Mouse (Mus musculus): ENCODE measurements at regions not wholly inside any gene's neighbourhood (a gene's known extent, or its start where the extent isn't known, plus 50 kb on each side); places are given as distances from the start of the nearest gene placed in this dataset.

DNA sequence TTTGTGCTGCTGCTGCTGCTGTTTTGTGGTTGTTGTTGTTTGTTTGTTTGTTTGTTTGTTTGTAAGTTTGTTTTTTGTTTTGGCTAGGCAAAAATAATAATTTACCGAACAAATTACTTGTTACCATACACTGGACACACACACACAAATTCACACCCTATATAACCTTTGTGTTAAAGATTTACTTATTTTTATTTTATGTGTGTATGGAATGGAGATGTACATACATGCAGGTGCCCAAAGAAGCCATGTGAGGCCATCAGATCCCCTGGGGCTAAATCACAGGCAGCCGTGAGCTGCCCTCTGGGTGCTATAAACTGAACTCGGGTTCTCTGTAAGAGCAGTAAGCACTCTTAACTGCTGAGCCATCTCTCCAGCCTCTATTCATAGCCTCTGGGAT lies 56.0 kb downstream of the Pttg1 start:
- 79% methylated on average over 3 of the region's 3 CpGs for WGBS
- no peak for ATAC-seq (ENCODE audit: insufficient number of reproducible peaks, low FRiP score)
- H3K9me3 ChIP-seq (replicated peaks) = no peaks in the 10 kb centered on the region
- H3K4me2 ChIP-seq = no peak overlapping the region
- no peak overlapping the region for H3K9ac ChIP-seq
- H3K27ac ChIP-seq (ENCODE audit: poor library complexity, severe bottlenecking) = no peak overlapping the region
- H3K4me1 ChIP-seq (replicated peaks) = no peaks in the 10 kb centered on the region
- H3K4me3 ChIP-seq = no peak overlapping the region
- H3K36me3 ChIP-seq = no peaks in the 10 kb centered on the region
- H3K27me3 ChIP-seq (replicated peaks) = no peaks in the 10 kb centered on the region

GRCm38 (mm10) chr11:43368346-43368745 lies 57.7 kb downstream of the Pttg1 start:
- H3K9ac ChIP-seq = no peak overlapping the region
- ATAC-seq (ENCODE audit: insufficient number of reproducible peaks, low FRiP score) = no peak
- WGBS = 72% methylated on average over 1 of the region's 1 CpGs
- H3K4me1 ChIP-seq (replicated peaks) = no peaks in the 10 kb centered on the region
- no peak overlapping the region for H3K4me3 ChIP-seq
- no peaks in the 10 kb centered on the region for H3K27me3 ChIP-seq (replicated peaks)
- no peaks in the 10 kb centered on the region for H3K36me3 ChIP-seq
- H3K9me3 ChIP-seq (replicated peaks) = no peaks in the 10 kb centered on the region
- H3K4me2 ChIP-seq = no peak overlapping the region
- no peak overlapping the region for H3K27ac ChIP-seq (ENCODE audit: poor library complexity, severe bottlenecking)

DNA sequence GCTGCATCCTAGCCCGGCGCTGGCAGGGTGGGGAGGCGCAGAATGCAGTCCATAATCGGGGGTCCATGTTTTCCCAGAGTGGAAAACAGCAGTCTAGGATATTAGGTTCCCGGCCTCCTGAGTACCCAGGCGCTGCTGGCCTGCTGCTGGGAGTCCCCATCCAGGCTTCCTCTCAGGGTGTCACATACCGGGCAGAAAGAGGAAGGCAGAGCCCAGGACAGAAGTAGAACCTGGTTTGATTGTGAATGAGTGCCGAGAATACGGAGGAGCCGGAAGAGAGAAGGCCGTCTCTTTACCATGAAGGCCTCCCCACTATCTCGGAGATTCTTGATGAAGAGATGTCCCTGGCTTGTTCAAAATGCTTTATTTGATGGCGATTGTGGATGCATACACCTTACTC lies 64.2 kb downstream of the Pttg1 start:
- H3K27ac ChIP-seq (ENCODE audit: poor library complexity, severe bottlenecking) = no peak overlapping the region
- no peak for ATAC-seq (ENCODE audit: insufficient number of reproducible peaks, low FRiP score)
- 0 out of 2 replicates have a peak, but pooled peaks cover 7% of the 10 kb centered on the region for H3K27me3 ChIP-seq (replicated peaks)
- no peaks in the 10 kb centered on the region for H3K9me3 ChIP-seq (replicated peaks)
- no peak overlapping the region for H3K4me2 ChIP-seq
- no peaks in the 10 kb centered on the region for H3K36me3 ChIP-seq
- 62% methylated on average over 13 of the region's 13 CpGs for WGBS
- H3K4me3 ChIP-seq = no peak overlapping the region
- H3K9ac ChIP-seq = no peak overlapping the region
- no peaks in the 10 kb centered on the region for H3K4me1 ChIP-seq (replicated peaks)

DNA sequence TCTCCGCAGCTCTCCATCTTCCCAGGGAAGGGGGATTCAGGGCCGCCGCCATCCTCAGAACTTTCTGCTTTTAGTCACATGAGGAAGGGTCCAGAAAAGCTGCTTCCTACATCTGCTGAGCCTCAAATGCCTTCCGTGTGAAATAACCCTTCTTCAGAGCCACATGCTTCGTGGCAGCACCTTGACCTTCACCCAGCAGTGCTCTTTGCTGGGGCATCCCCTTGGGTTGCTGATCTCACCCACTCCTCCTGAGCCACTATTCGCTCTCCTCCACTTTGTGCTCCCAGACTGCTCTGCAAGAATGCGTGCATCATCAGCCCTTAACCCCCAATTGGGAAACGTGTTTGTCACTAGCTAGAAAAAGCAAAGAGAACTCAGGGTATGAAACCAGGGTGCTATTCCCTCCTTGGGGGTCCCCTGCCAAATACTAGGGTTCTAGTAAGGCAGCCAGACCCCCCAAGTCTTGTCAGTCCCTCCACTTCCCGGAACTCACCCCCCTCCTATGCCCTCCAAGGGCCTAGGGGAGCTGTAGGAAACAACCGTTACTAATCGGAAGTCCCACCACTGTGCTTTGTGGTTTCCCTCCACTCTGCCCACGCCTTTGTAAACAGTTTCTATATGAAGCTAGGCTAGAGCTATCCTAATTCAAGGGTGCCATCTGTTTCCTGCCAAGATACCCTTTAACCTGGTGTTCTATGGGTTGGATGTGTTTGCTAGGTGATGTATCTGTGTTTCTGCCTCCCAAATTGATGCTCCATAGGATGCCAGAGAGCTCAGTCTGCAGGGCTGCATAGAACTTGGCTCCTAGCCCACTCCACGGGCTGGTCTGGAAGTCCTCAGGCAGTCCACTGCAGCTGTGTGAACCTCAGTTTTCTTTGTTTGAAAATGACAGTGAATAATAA lies 67.4 kb downstream of the Pttg1 start:
- Histone ChIP-seq H3K36me3 (no peaks in the 10 kb centered on the region), H3K27ac (ENCODE audit: poor library complexity, severe bottlenecking) (no peak overlapping the region), H3K9me3 (replicated peaks) (no peaks in the 10 kb centered on the region), H3K4me2 (no peak overlapping the region), H3K4me1 (replicated peaks) (no peaks in the 10 kb centered on the region), H3K4me3 (no peak overlapping the region), H3K9ac (no peak overlapping the region), H3K27me3 (replicated peaks) (0 out of 2 replicates have a peak, but pooled peaks cover 7% of the 10 kb centered on the region)
- 70% methylated on average over 13 of the region's 13 CpGs for WGBS
- ATAC-seq (ENCODE audit: insufficient number of reproducible peaks, low FRiP score) = no peak

DNA sequence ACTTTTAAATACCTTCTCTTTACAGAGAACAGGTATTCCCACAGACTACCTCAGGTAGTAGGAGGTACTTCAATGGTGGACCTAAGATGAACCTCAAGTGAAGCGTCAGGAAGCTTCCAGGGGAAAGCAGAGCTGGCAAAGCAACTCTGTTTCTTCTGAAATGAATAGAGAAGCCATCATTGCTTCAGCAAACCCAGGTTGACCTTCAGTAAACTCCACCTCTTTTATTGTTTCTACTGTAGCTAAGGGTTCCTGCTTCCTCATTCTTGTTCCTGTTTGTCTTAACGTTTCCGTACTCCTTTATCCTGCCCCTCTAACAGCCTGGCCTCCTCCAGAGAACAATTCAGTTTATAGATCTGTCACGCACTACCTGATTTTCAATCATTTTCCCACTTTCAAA lies 72.4 kb downstream of the Pttg1 start:
- no peak overlapping the region for H3K4me3 ChIP-seq
- no peaks in the 10 kb centered on the region for H3K9me3 ChIP-seq (replicated peaks)
- no peaks in the 10 kb centered on the region for H3K27me3 ChIP-seq (replicated peaks)
- H3K4me2 ChIP-seq = no peak overlapping the region
- WGBS = 71% methylated on average over 4 of the region's 4 CpGs
- ATAC-seq (ENCODE audit: insufficient number of reproducible peaks, low FRiP score) = no peak
- no peak overlapping the region for H3K9ac ChIP-seq
- H3K27ac ChIP-seq (ENCODE audit: poor library complexity, severe bottlenecking) = no peak overlapping the region
- H3K4me1 ChIP-seq (replicated peaks) = peaks cover 4% of the 10 kb centered on the region
- H3K36me3 ChIP-seq = no peaks in the 10 kb centered on the region

GRCm38 (mm10) chr11:43353030-43353429 lies 73.0 kb downstream of the Pttg1 start:
- WGBS = 75% methylated on average over 1 of the region's 1 CpGs
- H3K9ac ChIP-seq = no peak overlapping the region
- H3K36me3 ChIP-seq = no peaks in the 10 kb centered on the region
- H3K4me3 ChIP-seq = no peak overlapping the region
- no peak overlapping the region for H3K4me2 ChIP-seq
- peaks cover 4% of the 10 kb centered on the region for H3K4me1 ChIP-seq (replicated peaks)
- no peaks in the 10 kb centered on the region for H3K27me3 ChIP-seq (replicated peaks)
- no peaks in the 10 kb centered on the region for H3K9me3 ChIP-seq (replicated peaks)
- no peak overlapping the region for H3K27ac ChIP-seq (ENCODE audit: poor library complexity, severe bottlenecking)
- no peak for ATAC-seq (ENCODE audit: insufficient number of reproducible peaks, low FRiP score)

DNA sequence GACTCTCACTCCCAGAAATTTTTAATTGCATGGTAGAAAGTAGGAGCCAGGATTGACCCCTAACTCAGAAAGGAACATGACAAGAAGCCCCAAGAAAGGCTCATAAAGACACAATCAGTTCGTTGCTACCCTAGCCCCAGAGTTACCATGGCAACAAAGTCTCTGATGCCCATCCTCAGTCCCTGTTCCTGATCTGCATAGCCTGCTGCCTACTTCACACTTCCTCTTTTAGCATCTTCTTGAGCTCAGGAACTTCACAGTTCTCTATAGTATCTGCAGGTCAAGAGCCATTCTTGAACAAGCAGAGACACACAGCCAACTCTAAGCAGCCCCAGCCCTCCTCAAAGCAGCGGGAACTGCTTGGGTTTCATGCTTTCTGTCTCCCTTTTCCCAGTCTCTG lies 74.2 kb downstream of the Pttg1 start:
- Histone ChIP-seq H3K9me3 (replicated peaks) (no peaks in the 10 kb centered on the region), H3K36me3 (no peaks in the 10 kb centered on the region), H3K4me2 (no peak overlapping the region), H3K27ac (ENCODE audit: poor library complexity, severe bottlenecking) (no peak overlapping the region), H3K4me3 (no peak overlapping the region), H3K4me1 (replicated peaks) (peaks cover 4% of the 10 kb centered on the region), H3K9ac (no peak overlapping the region), H3K27me3 (replicated peaks) (no peaks in the 10 kb centered on the region)
- no peak for ATAC-seq (ENCODE audit: insufficient number of reproducible peaks, low FRiP score)
- 69% methylated on average over 2 of the region's 2 CpGs for WGBS

- Histone ChIP-seq H3K4me2 (no peak overlapping the region), H3K4me1 (replicated peaks) (peaks cover 4% of the 10 kb centered on the region), H3K27ac (ENCODE audit: poor library complexity, severe bottlenecking) (no peak overlapping the region), H3K9me3 (replicated peaks) (no peaks in the 10 kb centered on the region), H3K4me3 (no peak overlapping the region), H3K27me3 (replicated peaks) (no peaks in the 10 kb centered on the region), H3K36me3 (no peaks in the 10 kb centered on the region), H3K9ac (no peak overlapping the region)
- no peak for ATAC-seq (ENCODE audit: insufficient number of reproducible peaks, low FRiP score)
- whole genome bisulfite sequencing = 87% methylated on average over 2 of the region's 2 CpGs
Observed at GRCm38 (mm10) chr11:43351348-43351747, 74.7 kb downstream of the Pttg1 start.

- Histone ChIP-seq H3K9ac (no peak overlapping the region), H3K27me3 (replicated peaks) (no peaks in the 10 kb centered on the region), H3K4me2 (no peak overlapping the region), H3K27ac (ENCODE audit: poor library complexity, severe bottlenecking) (no peak overlapping the region), H3K4me3 (no peak overlapping the region), H3K9me3 (replicated peaks) (no peaks in the 10 kb centered on the region), H3K4me1 (replicated peaks) (peaks cover 6% of the 10 kb centered on the region), H3K36me3 (no peaks in the 10 kb centered on the region)
- no peak for ATAC-seq (ENCODE audit: insufficient number of reproducible peaks, low FRiP score)
- 49% methylated on average over 3 of the region's 3 CpGs for WGBS
Observed at GRCm38 (mm10) chr11:43350242-43350641, 75.8 kb downstream of the Pttg1 start.

DNA sequence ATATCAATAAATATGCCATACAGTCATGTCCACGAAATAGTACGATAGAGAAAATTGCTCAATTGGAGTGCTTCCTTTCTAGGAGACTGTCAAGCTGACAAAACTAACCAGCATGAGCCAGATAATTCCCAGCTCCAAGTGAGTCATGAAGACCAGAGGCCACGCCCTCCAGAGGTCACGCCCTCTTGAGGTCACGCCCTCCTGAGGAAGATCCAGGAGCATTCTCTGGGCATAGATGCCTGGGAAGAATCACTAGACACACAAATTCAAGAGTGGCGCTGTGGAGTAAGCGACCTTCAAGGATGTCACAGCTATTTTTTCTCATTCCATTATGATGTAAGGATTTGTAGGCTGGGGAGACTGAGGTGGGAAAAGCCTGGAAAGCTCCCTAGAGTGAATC lies 76.5 kb downstream of the Pttg1 start:
- Histone ChIP-seq H3K4me1 (replicated peaks) (peaks cover 13% of the 10 kb centered on the region), H3K9ac (no peak overlapping the region), H3K36me3 (no peaks in the 10 kb centered on the region), H3K27ac (ENCODE audit: poor library complexity, severe bottlenecking) (no peak overlapping the region), H3K9me3 (replicated peaks) (no peaks in the 10 kb centered on the region), H3K4me3 (no peak overlapping the region), H3K27me3 (replicated peaks) (no peaks in the 10 kb centered on the region), H3K4me2 (no peak overlapping the region)
- WGBS = 48% methylated on average over 7 of the region's 7 CpGs
- ATAC-seq (ENCODE audit: insufficient number of reproducible peaks, low FRiP score) = no peak

- no peaks in the 10 kb centered on the region for H3K9me3 ChIP-seq (replicated peaks)
- H3K4me3 ChIP-seq = no peak overlapping the region
- no peak for ATAC-seq (ENCODE audit: insufficient number of reproducible peaks, low FRiP score)
- no peaks in the 10 kb centered on the region for H3K36me3 ChIP-seq
- H3K4me1 ChIP-seq (replicated peaks) = peaks cover 16% of the 10 kb centered on the region
- H3K27ac ChIP-seq (ENCODE audit: poor library complexity, severe bottlenecking) = no peak overlapping the region
- H3K4me2 ChIP-seq = no peak overlapping the region
- WGBS = 17% methylated on average over 4 of the region's 4 CpGs
- no peaks in the 10 kb centered on the region for H3K27me3 ChIP-seq (replicated peaks)
- no peak overlapping the region for H3K9ac ChIP-seq
Observed at GRCm38 (mm10) chr11:43348571-43348970, 77.5 kb downstream of the Pttg1 start.

- H3K9ac ChIP-seq = no peak overlapping the region
- H3K36me3 ChIP-seq = no peaks in the 10 kb centered on the region
- no peak overlapping the region for H3K4me2 ChIP-seq
- H3K27me3 ChIP-seq (replicated peaks) = no peaks in the 10 kb centered on the region
- no peak overlapping the region for H3K4me3 ChIP-seq
- no peak for ATAC-seq (ENCODE audit: insufficient number of reproducible peaks, low FRiP score)
- 94% methylated on average over 9 of the region's 9 CpGs for WGBS
- no peak overlapping the region for H3K27ac ChIP-seq (ENCODE audit: poor library complexity, severe bottlenecking)
- peaks cover 16% of the 10 kb centered on the region for H3K4me1 ChIP-seq (replicated peaks)
- no peaks in the 10 kb centered on the region for H3K9me3 ChIP-seq (replicated peaks)
Observed at GRCm38 (mm10) chr11:43346489-43346888, 79.6 kb downstream of the Pttg1 start.

Measured in heart, embryonic 12.5 days (tissue).